Mouse (Mus musculus): Measurements from ENCODE around the gene Tmem63a.

- TF ChIP-seq CTCF (conservative IDR thresholded peaks at IDR 0.05 in 1 of 2, IDR thresholded peaks at IDR 0.05 in 1 of 2; ENCODE audit: low read depth in 2 of 2, low read length in 2 of 2) (no peak), MAX (IDR thresholded peaks at IDR 0.05; ENCODE audit: low read length) (no peak), POLR2AphosphoS2 (IDR thresholded peaks at IDR 0.05; ENCODE audit: low read depth, low read length) (no peak), POLR2A (IDR thresholded peaks at IDR 0.05; ENCODE audit: low read depth, low read length) (no peak), CHD2 (IDR thresholded peaks at IDR 0.05; ENCODE audit: low read length) (no peak), ZKSCAN1 (IDR thresholded peaks at IDR 0.05; ENCODE audit: borderline replicate concordance, low read depth, low read length) (no peak), EP300 (IDR thresholded peaks at IDR 0.05; ENCODE audit: low read length) (no peak)
Observed at GRCm38 (mm10) chr1:181012416-181012815, 70.3 kb downstream of the Tmem63a start.
